Comparison of ENCODE assay signal across 18 mouse cellular contexts in the genomic region with DNA sequence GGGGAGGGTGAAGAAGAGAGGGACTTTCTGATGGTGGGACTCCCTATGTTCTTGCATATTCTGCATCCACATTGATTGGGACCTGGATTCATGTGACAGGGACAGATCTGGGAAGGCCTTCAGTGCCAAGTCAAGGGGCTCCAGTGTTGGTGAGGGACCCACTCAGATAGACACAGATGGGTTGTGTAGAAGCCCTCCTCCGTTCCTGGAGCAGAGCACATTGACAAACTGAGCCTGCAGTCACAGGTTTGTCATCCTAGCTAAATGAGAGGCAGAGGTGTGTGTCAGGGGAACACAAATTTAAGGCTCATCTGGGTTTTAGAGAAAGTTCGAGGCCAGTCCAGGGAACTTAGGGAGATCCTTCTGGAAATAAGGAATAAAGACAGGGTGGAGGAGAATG. TPM values are rescaled to one million over a fixed set of nuclear protein-coding genes. Genes with fewer than 3 reads are reported as not detected.
"Had no signal": no experiment of that assay in that cellular context is flagged by ENCODE, and none has a peak within 500 bp of the region (broad histone marks: within the 10 kb centered on the region; RNA-seq: fewer than 3 reads in every experiment).

No protein-coding gene starts in this region.

- DNase-seq: kidney, adult 18-20 months; kidney, adult 9 months; kidney, postnatal 14 days; kidney, postnatal 4 days; left cerebral cortex, postnatal 4 days; liver, postnatal 0 days; lung, embryonic 14.5 days; thymus, adult 18-20 months; thymus, postnatal 36 days had no signal

- H3K9ac ChIP-seq: limb, embryonic 12.5 days; limb, embryonic 15.5 days; liver, embryonic 14.5 days; liver, postnatal 0 days; lung, embryonic 14.5 days; midbrain, embryonic 13.5 days had no signal

- H3K4me1 ChIP-seq: limb, embryonic 12.5 days; limb, embryonic 15.5 days; midbrain, embryonic 13.5 days had no signal

- H3K9me3 ChIP-seq: limb, embryonic 12.5 days; limb, embryonic 15.5 days; midbrain, embryonic 13.5 days had no signal

- ATAC-seq: inflammation-experienced regulatory T-cells, adult 6 months; intestine, embryonic 16.5 days; liver, postnatal 0 days; lung, postnatal 0 days; midbrain, embryonic 13.5 days had no signal

- H3K4me3 ChIP-seq: limb, embryonic 12.5 days; limb, embryonic 15.5 days; midbrain, embryonic 13.5 days had no signal

- H3K27ac ChIP-seq: limb, embryonic 12.5 days; limb, embryonic 15.5 days; liver, embryonic 14.5 days; macrophage; midbrain, embryonic 13.5 days had no signal

- H3K36me3 ChIP-seq: limb, embryonic 12.5 days; limb, embryonic 15.5 days; midbrain, embryonic 13.5 days had no signal

- H3K27me3 ChIP-seq: limb, embryonic 12.5 days; limb, embryonic 15.5 days; midbrain, embryonic 13.5 days had no signal

- H3K4me2 ChIP-seq: limb, embryonic 12.5 days; limb, embryonic 15.5 days; liver, embryonic 11.5 days; lung, embryonic 14.5 days; midbrain, embryonic 13.5 days had no signal

RNA-seq across cellular contexts. Expression of a gene that starts 51.7 kb away (rescaled TPM):
- polyA plus RNA-seq: inflammation-experienced regulatory T-cells, adult 6 months; liver, embryonic 14.5 days; liver, postnatal 0 days; lung, embryonic 14.5 days; lung, postnatal 0 days; macrophage had no signal
